Mouse (Mus musculus): ENCODE measurements around the gene Zfp646. TPM values are rescaled to one million over a fixed set of nuclear protein-coding genes. Genes with fewer than 3 reads are reported as not detected.
A peak's percentile ranks its signal among the peaks of the same experiment; 100 is the strongest.

Gene Zfp646
- total and polyA plus RNA-seq, 3 experiments: 10.6 to 25.3 (median 18.8) TPM

DNA sequence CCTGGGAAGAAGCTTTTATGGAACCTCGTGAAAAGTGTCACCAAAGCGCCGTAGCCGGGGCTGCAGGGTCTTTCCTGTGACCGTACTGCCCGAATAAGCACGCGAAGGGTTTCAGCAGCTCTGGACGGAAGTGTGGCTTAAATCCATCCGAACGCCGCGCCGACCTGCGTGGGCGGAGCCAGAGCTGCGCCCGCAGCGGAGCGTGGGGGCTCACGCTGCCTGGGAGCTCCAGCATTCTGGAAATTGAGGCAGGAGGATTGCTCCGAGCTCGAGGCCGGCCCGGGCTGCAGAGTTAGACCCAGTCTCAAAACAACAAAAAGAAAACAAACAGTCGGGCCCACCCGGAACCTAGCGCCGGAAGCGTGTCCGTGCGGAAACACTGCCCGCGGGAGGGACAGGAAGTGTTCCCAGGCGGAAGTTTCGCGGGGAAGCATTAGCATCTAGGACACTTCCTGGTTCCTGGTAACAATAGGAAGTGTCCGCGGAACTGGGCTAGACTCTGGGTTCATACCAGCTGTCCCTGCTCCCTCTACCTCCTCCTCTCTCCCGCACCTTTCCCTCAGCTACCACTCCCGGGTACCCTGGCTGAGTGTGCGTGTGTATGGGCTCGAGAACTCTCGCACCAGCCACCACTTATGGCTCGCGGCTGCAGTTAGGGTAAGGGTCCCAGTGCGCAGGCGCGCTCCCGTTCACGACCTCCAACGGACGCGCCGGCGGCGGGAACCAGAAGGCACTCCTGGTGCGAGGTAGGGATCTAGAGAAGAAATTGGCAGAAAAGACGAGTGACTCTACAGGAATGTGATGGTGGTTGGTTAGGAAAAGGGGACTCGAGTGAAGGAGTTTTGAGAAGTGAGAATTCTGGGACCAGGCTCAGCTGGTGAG is 687 bp downstream of the Zfp646 start, which contains the start of gene Zfp668 (continued):
- TF ChIP-seq TCF12 (IDR thresholded peaks at IDR 0.05; ENCODE audit: low read depth, low read length) (peak; percentile 56; the same call in 1 of the 2 replicates), ZKSCAN1 (IDR thresholded peaks at IDR 0.05; ENCODE audit: borderline replicate concordance, low read depth, low read length) (no peak), CHD1 (IDR thresholded peaks at IDR 0.05; ENCODE audit: low read depth, low read length) (no peak), MEF2A (IDR thresholded peaks at IDR 0.05; ENCODE audit: borderline replicate concordance, low read depth, low read length) (0 out of 2 replicates have a peak, but pooled peaks have one; percentile 55), CHD2 (IDR thresholded peaks at IDR 0.05; ENCODE audit: low read length) (peak; percentile 66), PAX5 (IDR thresholded peaks at IDR 0.05; ENCODE audit: low read length) (no peak), MAFK (IDR thresholded peaks at IDR 0.05; ENCODE audit: insufficient replicate concordance, low read length) (no peak)

DNA sequence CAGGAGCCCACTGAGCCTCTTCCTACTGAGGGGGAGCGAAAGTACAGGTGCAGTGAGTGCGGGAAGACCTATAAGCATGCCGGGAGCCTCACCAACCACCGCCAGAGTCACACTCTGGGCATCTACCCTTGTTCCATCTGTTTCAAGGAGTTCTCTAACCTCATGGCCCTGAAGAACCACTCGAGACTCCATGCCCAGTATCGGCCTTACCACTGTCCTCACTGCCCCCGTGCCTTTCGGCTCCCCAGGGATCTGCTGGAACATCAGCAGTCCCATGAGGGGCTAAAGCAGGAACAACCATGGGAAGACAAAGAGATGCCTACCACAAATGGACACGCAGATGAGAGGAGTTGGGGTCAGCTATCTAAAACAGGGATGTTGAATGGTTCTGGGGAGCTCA is 3.3 kb downstream of the Zfp646 start:
- H3K27ac ChIP-seq (ENCODE audit: insufficient read depth, low read depth): no peak overlapping the region
- H3K4me3 ChIP-seq (replicated peaks in 1 of 3; ENCODE audit: low read depth in 2 of 3, low read length in 2 of 3, poor library complexity in 1 of 3): no peak overlapping the region
- peaks cover 9 to 27% of the 10 kb centered on the region in 2 experiments for H3K4me1 ChIP-seq (ENCODE audit: control insufficient read depth in 1 of 2, insufficient read depth in 2 of 2)
- H3K4me2 ChIP-seq (ENCODE audit: insufficient read depth, low read depth, poor library complexity, severe bottlenecking): no peak overlapping the region
- no peaks in the 10 kb centered on the region for H3K27me3 ChIP-seq (replicated peaks)
- H3K9me3 ChIP-seq (replicated peaks; ENCODE audit: low read length): peaks cover 44% of the 10 kb centered on the region
- no peak for DNase-seq (ENCODE audit: extremely low read depth)
- in situ Hi-C loops (cut with MboI; ENCODE audit: low pct_ligation_motif_present, low pct_unique_long_range_greater_than_20kb, low sequenced_read_pairs): no loop called here
- H3K79me2 ChIP-seq (replicated peaks; ENCODE audit: control insufficient read depth, extremely low read depth, insufficient read depth, poor library complexity, severe bottlenecking): peaks cover 24% of the 10 kb centered on the region
- peaks cover 59 to 67% of the 10 kb centered on the region in 2 experiments for H3K36me3 ChIP-seq (replicated peaks in 1 of 2; ENCODE audit: control insufficient read depth in 1 of 2, insufficient read depth in 1 of 2, low read length in 1 of 2)
- no peak overlapping the region for H3K9ac ChIP-seq (ENCODE audit: insufficient read depth, low read depth)
- dilution Hi-C loops (cut with MboI; ENCODE audit: extremely low pct_ligation_motif_present, extremely low pct_unique_long_range_greater_than_20kb, low sequenced_read_pairs): no loop called here
- TF ChIP-seq GABPA (IDR thresholded peaks at IDR 0.05; ENCODE audit: insufficient replicate concordance, low read depth, low read length): no peak
- no peak for TF ChIP-seq ZMIZ1 (IDR thresholded peaks at IDR 0.05; ENCODE audit: low read depth, low read length)
- TF ChIP-seq SIN3A (IDR thresholded peaks at IDR 0.05; ENCODE audit: low read length): no peak
- TF ChIP-seq MEF2A (IDR thresholded peaks at IDR 0.05; ENCODE audit: borderline replicate concordance, low read depth, low read length): no peak
- TF ChIP-seq BHLHE40 (IDR thresholded peaks at IDR 0.05; ENCODE audit: low read depth, low read length): no peak
- no peak for TF ChIP-seq TBP (conservative IDR thresholded peaks at IDR 0.05; ENCODE audit: low read depth, low read length)
- no peak for TF ChIP-seq POLR2A (IDR thresholded peaks at IDR 0.05; ENCODE audit: low read depth, low read length)
- no peak for TF ChIP-seq UBTF (IDR thresholded peaks at IDR 0.05; ENCODE audit: low read depth, low read length)
- TF ChIP-seq MYC (IDR thresholded peaks at IDR 0.05; ENCODE audit: low read depth, low read length): no peak
- no peak for TF ChIP-seq CHD2 (IDR thresholded peaks at IDR 0.05; ENCODE audit: low read length)
- no peak for TF ChIP-seq USF2 (conservative IDR thresholded peaks at IDR 0.05; ENCODE audit: low read depth, low read length)
- TF ChIP-seq ETS1 (conservative IDR thresholded peaks at IDR 0.05; ENCODE audit: low read depth, low read length): no peak
- no peak for TF ChIP-seq POLR2AphosphoS2 (IDR thresholded peaks at IDR 0.05; ENCODE audit: low read depth, low read length)
- TF ChIP-seq RCOR1 (conservative IDR thresholded peaks at IDR 0.05; ENCODE audit: low read depth, low read length): no peak
- TF ChIP-seq ZKSCAN1 (IDR thresholded peaks at IDR 0.05; ENCODE audit: borderline replicate concordance, low read depth, low read length): no peak
- TF ChIP-seq JUND (conservative IDR thresholded peaks at IDR 0.05; ENCODE audit: low read depth, low read length): no peak

Measured in CH12.LX (cell line).